Mouse (Mus musculus) stomach, embryonic 14.5 days (tissue): Measurements from ENCODE around the gene Pdzd9. TPM values are rescaled to one million over a fixed set of nuclear protein-coding genes. Genes with fewer than 3 reads are reported as not detected.

ENCODE experiments used
- ATAC-seq: fragments of 200-750 bp; cut with Nextera tagmentation; 2 replicates; pipeline ENCODE4 v1.8.0; 2017; ENCODE audit warnings: low read depth, moderate TSS enrichment; ENCODE audit not compliant: insufficient number of reproducible peaks, insufficient read depth, low FRiP score
- H3K27ac ChIP-seq: fragments of 300-500 bp; sonication (generic); 2 replicates; pipeline ENCODE4 v1.5.1; 2014; ENCODE audit warnings: mild to moderate bottlenecking, low read length, moderate library complexity, mixed read lengths
- H3K27me3 ChIP-seq: fragments of 300-500 bp; sonication (generic); 2 replicates; pipeline ENCODE4 v1.6.1; 2014; ENCODE audit warnings: low read length, control low read depth, mixed read lengths; ENCODE audit not compliant: control insufficient read depth, insufficient read depth
- H3K36me3 ChIP-seq: fragments of 300-500 bp; sonication (generic); 2 replicates; pipeline ENCODE4 v1.6.1; 2014; ENCODE audit warnings: mild to moderate bottlenecking, control low read depth, low read length, moderate library complexity, mixed read lengths; ENCODE audit not compliant: control insufficient read depth, insufficient read depth
- H3K4me1 ChIP-seq: fragments of 300-500 bp; sonication (generic); 2 replicates; pipeline ENCODE4 v1.6.1; 2014; ENCODE audit warnings: low read length, control low read depth, mixed read lengths; ENCODE audit not compliant: control insufficient read depth, insufficient read depth
- H3K4me2 ChIP-seq: fragments of 300-500 bp; sonication (generic); replicated peaks from 2 replicates; pipeline ENCODE4 v1.6.1; 2014; ENCODE audit warnings: low read depth, low read length, control low read depth
- H3K4me3 ChIP-seq: fragments of 300-500 bp; sonication (generic); 2 replicates; pipeline ENCODE4 v1.5.1; 2014; ENCODE audit warnings: low read depth, low read length, control low read depth
- H3K9ac ChIP-seq: fragments of 300-500 bp; sonication (generic); replicated peaks from 2 replicates; pipeline ENCODE4 v1.6.1; 2014; ENCODE audit warnings: low read depth, mild to moderate bottlenecking, control low read depth, low read length, moderate library complexity, mixed read lengths
- H3K9me3 ChIP-seq: fragments of 300-500 bp; sonication (generic); 2 replicates; pipeline ENCODE4 v1.6.1; 2016; ENCODE audit warnings: low read depth, low read length, control low read depth; ENCODE audit not compliant: control insufficient read depth
- WGBS: fragments of 180-500 bp; shearing (Covaris S2); extraction: QIAGEN DNeasy Blood & Tissue Kit; methylation state at CpG from one replicate; pipeline ENCODE4 v1.1.7; 2014; 5-methylcytosine and 5-hydroxymethylcytosine counted together
- polyA plus RNA-seq: library from polyadenylated mRNA; unstranded; fragments of >200 nt; fragmentation: Nextera tagmentation; extraction: Ambion mirVana; gene quantifications from 2 replicates; pipeline ENCODE4 v1.2.1, GENCODE M21; 2014

Gene Pdzd9
- polyA plus RNA-seq, 1 experiment from 2014 or later, result 0.20 TPM

- H3K36me3 ChIP-seq, result 0 out of 2 replicates have a peak, but pooled peaks cover 3% of the 10 kb centered on the region
- H3K9me3 ChIP-seq, result no peaks in the 10 kb centered on the region
- no peak overlapping the region for H3K4me3 ChIP-seq
- no peak for ATAC-seq
- H3K27ac ChIP-seq, result no peak overlapping the region
- 18% methylated on average over 6 of the region's 6 CpGs for WGBS
- no peak overlapping the region for H3K4me2 ChIP-seq
- no peaks in the 10 kb centered on the region for H3K27me3 ChIP-seq
- H3K4me1 ChIP-seq, result 0 out of 2 replicates have a peak, but pooled peaks cover 2% of the 10 kb centered on the region
- H3K9ac ChIP-seq, result no peak overlapping the region
Observed at GRCm38 (mm10) chr7:120695196-120695595, 25.1 kb upstream of the Pdzd9 start.

- no peaks in the 10 kb centered on the region for H3K9me3 ChIP-seq
- no peak for ATAC-seq
- H3K4me1 ChIP-seq, result 0 out of 2 replicates have a peak, but pooled peaks cover 2% of the 10 kb centered on the region
- 98% methylated on average over 5 of the region's 5 CpGs for WGBS
- no peak overlapping the region for H3K4me2 ChIP-seq
- no peaks in the 10 kb centered on the region for H3K27me3 ChIP-seq
- no peak overlapping the region for H3K4me3 ChIP-seq
- H3K27ac ChIP-seq, result no peak overlapping the region
- no peak overlapping the region for H3K9ac ChIP-seq
- 0 out of 2 replicates have a peak, but pooled peaks cover 3% of the 10 kb centered on the region for H3K36me3 ChIP-seq
Observed at GRCm38 (mm10) chr7:120693831-120694375, 23.8 kb upstream of the Pdzd9 start.

GRCm38 (mm10) chr7:120690634-120691033 is 20.5 kb upstream of the Pdzd9 start:
- Histone ChIP-seq H3K27me3 (no peaks in the 10 kb centered on the region), H3K9ac (no peak overlapping the region), H3K36me3 (0 out of 2 replicates have a peak, but pooled peaks cover 3% of the 10 kb centered on the region), H3K4me2 (no peak overlapping the region), H3K9me3 (no peaks in the 10 kb centered on the region), H3K27ac (no peak overlapping the region), H3K4me1 (peaks cover 2% of the 10 kb centered on the region; the same call in 1 of the 2 replicates), H3K4me3 (no peak overlapping the region)
- no peak for ATAC-seq
- WGBS, result 72% methylated on average over 4 of the region's 4 CpGs

DNA sequence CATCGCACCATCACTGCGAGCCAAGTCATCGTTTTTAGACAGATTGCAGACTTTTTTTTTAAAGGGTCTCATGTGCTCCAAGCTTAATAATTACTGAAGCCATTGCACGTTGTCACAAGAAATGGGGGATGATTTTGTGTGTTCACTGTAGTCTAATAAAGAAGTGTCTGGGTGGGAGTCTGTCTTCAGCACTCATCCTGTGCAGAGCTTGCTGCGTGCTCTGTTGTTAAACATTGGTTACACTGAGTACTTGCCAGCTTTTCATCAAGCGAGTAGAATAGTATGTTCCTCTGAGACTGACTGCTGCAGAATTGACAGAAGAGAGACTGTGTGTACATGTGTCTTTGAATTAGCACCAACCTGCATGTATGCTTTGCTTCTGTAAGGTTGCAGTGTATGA is 15.1 kb upstream of the Pdzd9 start:
- H3K4me3 ChIP-seq, result no peak overlapping the region
- H3K4me2 ChIP-seq, result 0 out of 2 replicates have a peak overlapping the region, but pooled peaks have one; percentile 1
- H3K4me1 ChIP-seq, result peaks cover 16% of the 10 kb centered on the region
- H3K27me3 ChIP-seq, result no peaks in the 10 kb centered on the region
- peak overlapping the region; percentile 24; the same call in 1 of the 2 replicates for H3K27ac ChIP-seq
- no peak overlapping the region for H3K9ac ChIP-seq
- no peak for ATAC-seq
- WGBS, result 58% methylated on average over 6 of the region's 6 CpGs
- H3K36me3 ChIP-seq, result no peaks in the 10 kb centered on the region
- no peaks in the 10 kb centered on the region for H3K9me3 ChIP-seq

DNA sequence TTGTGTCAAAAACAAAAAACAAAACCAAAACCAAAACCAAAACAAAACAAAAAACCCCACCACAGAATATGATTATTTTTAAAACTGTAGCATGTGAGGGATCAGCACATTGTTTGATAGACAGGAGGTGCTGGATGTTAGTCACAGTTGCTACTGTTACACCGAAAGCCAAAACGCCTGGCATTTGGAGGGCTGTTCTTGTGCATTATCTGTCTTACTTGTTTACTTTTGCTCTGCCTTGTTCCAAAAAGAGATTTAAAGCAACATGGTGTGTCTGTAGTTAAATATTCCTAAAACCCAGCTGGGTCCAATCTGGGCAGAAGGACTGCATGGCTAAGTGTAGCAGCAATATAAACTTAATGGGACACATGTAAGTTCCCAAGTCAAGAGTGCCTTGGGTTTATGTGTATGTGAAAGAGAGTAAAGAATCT is 14.6 kb upstream of the Pdzd9 start:
- Histone ChIP-seq H3K36me3 (no peaks in the 10 kb centered on the region), H3K4me1 (peaks cover 19% of the 10 kb centered on the region), H3K4me3 (no peak overlapping the region), H3K9ac (no peak overlapping the region), H3K27ac (peak overlapping the region; percentile 24; the same call in 1 of the 2 replicates), H3K9me3 (no peaks in the 10 kb centered on the region), H3K4me2 (0 out of 2 replicates have a peak overlapping the region, but pooled peaks have one; percentile 1), H3K27me3 (no peaks in the 10 kb centered on the region)
- 33% methylated on average over 2 of the region's 2 CpGs for WGBS
- ATAC-seq, result no peak

- no peak overlapping the region for H3K4me3 ChIP-seq
Observed at GRCm38 (mm10) chr7:120682002-120682401, 11.9 kb upstream of the Pdzd9 start.

GRCm38 (mm10) chr7:120679023-120679422 is 8.9 kb upstream of the Pdzd9 start:
- no peak overlapping the region for H3K27ac ChIP-seq
- no peak overlapping the region; the same call in 1 of the 2 replicates for H3K9ac ChIP-seq
- no peak for ATAC-seq
- H3K36me3 ChIP-seq, result no peaks in the 10 kb centered on the region
- no peaks in the 10 kb centered on the region for H3K9me3 ChIP-seq
- WGBS, result 48% methylated on average over 8 of the region's 8 CpGs
- peak overlapping the region; percentile 93; the same call in 1 of the 2 replicates for H3K4me3 ChIP-seq
- H3K4me1 ChIP-seq, result peaks cover 14% of the 10 kb centered on the region; the same call in 1 of the 2 replicates
- peak overlapping the region; percentile 79 for H3K4me2 ChIP-seq
- no peaks in the 10 kb centered on the region for H3K27me3 ChIP-seq

More at GRCm38 (mm10) chr7:120682002-120682401, 11.9 kb upstream of the Pdzd9 start:
- Histone ChIP-seq H3K36me3 (no peaks in the 10 kb centered on the region), H3K27me3 (no peaks in the 10 kb centered on the region), H3K9me3 (no peaks in the 10 kb centered on the region), H3K4me1 (peaks cover 21% of the 10 kb centered on the region), H3K27ac (no peak overlapping the region), H3K4me2 (no peak overlapping the region), H3K9ac (no peak overlapping the region)
- WGBS, result 73% methylated on average over 4 of the region's 4 CpGs
- ATAC-seq, result no peak

DNA sequence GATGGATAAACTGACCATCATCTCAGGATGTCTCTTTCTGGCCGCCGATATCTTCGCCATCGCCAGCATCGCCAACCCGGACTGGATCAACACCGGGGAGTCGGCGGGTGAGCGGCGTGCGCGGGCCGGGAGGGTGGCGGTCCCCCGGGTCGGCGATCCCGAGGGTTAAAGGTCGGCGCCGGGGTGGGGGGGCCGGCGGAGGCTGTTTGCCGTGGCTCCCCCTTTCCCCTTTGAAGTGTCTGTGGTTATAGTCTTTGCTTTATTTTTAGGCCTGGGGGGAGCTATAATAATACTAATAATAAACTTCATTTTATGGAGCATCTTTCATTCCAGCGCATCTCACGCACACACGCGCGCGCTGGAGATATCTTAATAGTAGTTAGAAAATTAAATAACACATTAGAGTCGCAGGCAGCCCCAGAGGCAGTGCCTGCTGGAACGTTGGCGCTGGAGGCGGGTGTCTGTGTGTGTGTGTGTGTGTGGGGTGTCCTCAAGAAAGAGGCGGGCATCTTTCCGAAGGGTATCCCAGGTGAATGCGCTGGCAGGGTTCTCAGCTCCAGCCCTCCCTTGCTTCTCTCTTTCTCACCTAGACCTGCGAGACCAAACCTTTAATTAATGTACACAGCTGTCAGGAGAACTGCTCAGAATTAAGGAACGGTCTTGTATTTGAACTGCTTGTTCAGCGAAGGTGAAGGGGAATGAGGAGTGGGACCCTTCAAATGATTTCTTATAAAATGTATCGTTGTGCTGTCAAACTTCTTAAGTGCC is 7.8 kb upstream of the Pdzd9 start:
- Histone ChIP-seq H3K36me3 (no peaks in the 10 kb centered on the region), H3K27ac (peak overlapping the region; percentile 52; the same call in 1 of the 2 replicates), H3K9me3 (no peaks in the 10 kb centered on the region), H3K4me1 (peaks cover 14% of the 10 kb centered on the region; the same call in 1 of the 2 replicates), H3K4me2 (peak overlapping the region; percentile 79), H3K4me3 (peak overlapping the region; percentile 93), H3K9ac (peak overlapping the region; percentile 90), H3K27me3 (no peaks in the 10 kb centered on the region)
- WGBS, result 1% methylated on average over 42 of the region's 42 CpGs
- peak; percentile 48 for ATAC-seq
